Mouse (Mus musculus): ENCODE measurements around the gene Fbxw10.

- no peak for TF ChIP-seq MYOD1 (IDR thresholded peaks at IDR 0.05; ENCODE audit: control insufficient read depth in 1 of 3, insufficient read length in 2 of 3, low read depth in 2 of 3)
- TF ChIP-seq POLR2A (IDR thresholded peaks at IDR 0.05; ENCODE audit: insufficient read length, low read depth) = no peak
- TF ChIP-seq MYOG (IDR thresholded peaks at IDR 0.05; ENCODE audit: control insufficient read depth in 1 of 3, insufficient read depth in 1 of 3, insufficient read length in 2 of 3, low read depth in 2 of 3) = no peak
- TF ChIP-seq REST (IDR thresholded peaks at IDR 0.05; ENCODE audit: insufficient read depth, insufficient read length) = no peak
- TF ChIP-seq E2F4 (IDR thresholded peaks at IDR 0.05; ENCODE audit: insufficient read depth) = no peak
- TF ChIP-seq POLR2AphosphoS2 (IDR thresholded peaks at IDR 0.05; ENCODE audit: insufficient read length, low read depth) = no peak
- no peak for TF ChIP-seq MAX (IDR thresholded peaks at IDR 0.05; ENCODE audit: low read depth)
- no peak for TF ChIP-seq USF1 (IDR thresholded peaks at IDR 0.05; ENCODE audit: low read depth)
Observed at GRCm38 (mm10) chr11:62831906-62832305, 15.0 kb upstream of the Fbxw10 start.

Measured in myocyte (in vitro differentiated cells).